Mouse (Mus musculus) adrenal gland, postnatal 36 days (tissue): Measurements from ENCODE around the gene E2f8. TPM values are rescaled to one million over a fixed set of nuclear protein-coding genes. Genes with fewer than 3 reads are reported as not detected.

ENCODE experiments used
- DNase-seq, 2 experiments: peaks; one replicate each; pipeline ENCODE4 v3.0.0; 2021; ENCODE audit warnings: mixed read lengths in 1 of 2
- total RNA-seq, 2 experiments: library from RNA; stranded (reverse); gene quantifications; 2 replicates each; pipeline ENCODE4 v1.2.3; 2021

The E2f8 gene
- total RNA-seq, 2 experiments from 2014 or later, result 1.9 to 2.2 TPM

DNA sequence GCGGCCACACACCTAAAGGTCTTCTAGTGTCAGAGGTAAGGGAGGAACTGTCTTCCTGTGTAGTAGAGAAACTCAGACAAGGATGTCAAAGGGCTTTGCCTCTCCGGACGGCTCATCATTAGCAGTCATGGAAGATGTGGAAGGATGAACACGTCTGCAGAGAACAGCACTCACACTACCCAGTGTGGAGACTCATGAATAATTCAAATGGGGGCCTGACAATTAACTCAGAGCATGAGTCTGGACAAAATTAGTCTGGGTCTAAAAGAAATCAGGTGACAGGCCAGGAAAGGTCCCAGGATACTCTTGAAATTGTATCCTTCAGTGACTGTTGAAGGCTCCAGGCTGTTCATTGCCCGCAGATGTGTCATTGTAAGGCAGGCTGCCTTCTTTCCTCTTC, 9.6 kb upstream of the E2f8 start:
- DNase-seq, result no peak

DNA sequence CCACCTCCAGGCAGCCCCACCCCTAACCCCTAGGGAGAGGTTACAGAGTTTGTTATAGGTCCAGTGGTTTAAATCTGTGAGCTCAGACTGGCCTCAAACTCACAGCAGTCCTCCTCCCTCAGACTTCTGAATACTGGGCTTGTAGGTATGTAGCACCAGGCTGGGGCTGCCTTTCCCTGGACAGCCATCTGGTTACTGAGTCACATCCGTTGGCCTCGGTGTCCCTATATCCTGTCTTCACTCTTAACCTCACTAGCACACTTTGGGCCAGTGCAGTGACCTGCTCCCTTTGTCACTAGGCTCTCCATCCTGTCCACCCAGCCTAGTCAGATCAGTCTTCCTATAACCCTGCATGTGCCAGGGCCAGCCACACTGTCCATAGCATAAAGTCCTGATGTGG, 7.4 kb upstream of the E2f8 start:
- no peak for DNase-seq

DNA sequence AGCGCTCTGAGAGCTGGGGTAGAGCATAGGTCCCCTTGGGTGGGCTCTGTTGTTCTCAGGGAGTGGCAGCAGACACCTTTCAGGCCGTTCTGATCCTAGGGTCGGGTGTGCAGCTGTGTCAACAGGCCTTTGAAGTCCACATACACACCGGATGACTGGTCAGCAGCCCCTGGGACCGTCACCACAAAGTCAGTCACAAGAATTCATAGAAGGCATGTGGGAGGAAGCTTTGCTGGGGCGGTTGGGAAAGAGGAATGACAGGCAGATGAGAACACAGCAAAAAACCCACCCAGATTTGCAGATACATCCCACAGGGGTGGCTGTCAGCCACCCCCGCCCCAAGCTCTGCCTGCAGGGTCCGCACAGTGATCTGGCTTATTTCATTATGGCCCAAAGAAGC, 6.6 kb upstream of the E2f8 start:
- DNase-seq, result no peak

DNA sequence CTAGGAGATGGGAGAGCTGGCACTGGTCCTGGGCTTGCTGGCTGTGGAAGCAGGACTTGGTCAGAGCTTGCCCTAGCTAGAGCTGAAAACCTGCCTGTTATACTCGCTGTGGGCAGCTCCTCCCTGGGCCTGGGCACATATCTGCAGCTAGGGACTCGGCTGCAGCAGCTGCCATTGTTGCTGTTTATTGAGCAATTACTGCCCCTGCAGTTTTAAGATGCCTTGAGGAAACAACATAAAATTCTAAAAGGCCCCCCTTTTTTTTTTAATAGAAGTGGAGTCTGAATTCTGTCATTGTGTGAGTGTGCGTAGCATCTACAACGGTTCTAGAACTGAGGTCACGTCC, 2.8 kb upstream of the E2f8 start:
- DNase-seq, result no peak

DNA sequence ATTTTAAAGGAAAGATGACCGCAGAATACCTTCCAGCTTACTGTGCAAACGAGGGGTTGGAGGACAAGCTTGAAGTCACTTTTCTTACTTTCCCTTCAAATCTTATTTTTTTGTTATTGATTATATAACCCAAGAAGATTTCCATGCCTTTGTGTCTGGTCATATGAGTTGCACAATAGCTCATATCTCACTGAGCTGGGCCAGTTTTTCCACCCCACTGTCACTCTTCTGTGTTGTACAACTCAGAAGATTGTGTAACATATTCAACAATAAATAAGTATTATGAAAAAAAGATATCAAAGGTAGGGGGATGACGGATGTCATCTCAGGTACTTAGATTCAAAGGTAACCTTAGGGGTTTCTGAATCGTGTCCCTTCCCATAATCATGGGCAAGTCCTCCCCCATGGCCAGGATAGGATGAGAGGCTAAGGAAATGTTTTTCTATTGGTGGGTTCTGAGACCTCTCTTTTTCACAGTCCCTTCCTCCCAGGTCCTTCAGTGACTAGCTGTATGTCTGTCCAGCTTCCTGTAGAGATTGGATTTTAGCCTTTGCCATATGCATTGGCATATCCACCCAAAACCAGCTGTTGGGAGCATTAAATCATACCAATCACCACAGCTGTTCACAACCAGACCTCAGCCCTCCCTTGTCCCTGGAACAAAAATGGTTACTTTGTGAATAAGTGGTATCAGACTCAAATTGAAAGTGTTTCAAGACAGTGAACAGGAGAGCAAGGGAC, 2.3 kb upstream of the E2f8 start:
- no peak for DNase-seq

DNA sequence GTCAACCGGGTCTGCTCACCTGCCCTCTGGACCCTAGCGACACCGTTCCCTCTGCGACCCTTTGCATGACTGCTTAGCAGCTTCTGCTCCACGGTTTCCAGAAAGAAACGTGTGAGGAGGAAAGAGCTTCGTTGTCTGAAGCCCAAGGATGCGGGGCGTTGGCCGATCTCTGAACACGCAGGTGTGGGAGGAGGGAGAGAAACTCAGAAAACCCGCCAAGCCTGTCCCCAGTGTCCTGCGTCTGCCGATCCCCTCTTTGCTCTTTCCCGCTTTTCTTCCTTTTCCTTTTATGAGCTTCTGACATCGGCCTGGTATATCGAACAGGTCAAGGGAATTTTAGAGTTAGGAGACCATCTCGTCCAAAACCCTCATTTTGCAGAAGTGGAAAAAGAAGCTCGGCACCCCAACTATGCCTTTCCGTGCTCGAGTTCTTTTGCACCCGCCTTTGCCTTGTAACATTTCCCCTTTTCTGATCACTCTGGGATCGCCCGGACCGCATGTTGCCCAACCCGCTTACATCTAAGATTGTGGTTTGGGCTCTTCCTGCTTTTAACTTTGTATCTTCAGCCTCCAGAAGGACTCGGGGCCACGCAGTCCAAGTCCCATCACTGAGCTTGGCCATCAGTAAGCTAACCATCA, 694 bp upstream of the E2f8 start:
- no peak for DNase-seq

DNA sequence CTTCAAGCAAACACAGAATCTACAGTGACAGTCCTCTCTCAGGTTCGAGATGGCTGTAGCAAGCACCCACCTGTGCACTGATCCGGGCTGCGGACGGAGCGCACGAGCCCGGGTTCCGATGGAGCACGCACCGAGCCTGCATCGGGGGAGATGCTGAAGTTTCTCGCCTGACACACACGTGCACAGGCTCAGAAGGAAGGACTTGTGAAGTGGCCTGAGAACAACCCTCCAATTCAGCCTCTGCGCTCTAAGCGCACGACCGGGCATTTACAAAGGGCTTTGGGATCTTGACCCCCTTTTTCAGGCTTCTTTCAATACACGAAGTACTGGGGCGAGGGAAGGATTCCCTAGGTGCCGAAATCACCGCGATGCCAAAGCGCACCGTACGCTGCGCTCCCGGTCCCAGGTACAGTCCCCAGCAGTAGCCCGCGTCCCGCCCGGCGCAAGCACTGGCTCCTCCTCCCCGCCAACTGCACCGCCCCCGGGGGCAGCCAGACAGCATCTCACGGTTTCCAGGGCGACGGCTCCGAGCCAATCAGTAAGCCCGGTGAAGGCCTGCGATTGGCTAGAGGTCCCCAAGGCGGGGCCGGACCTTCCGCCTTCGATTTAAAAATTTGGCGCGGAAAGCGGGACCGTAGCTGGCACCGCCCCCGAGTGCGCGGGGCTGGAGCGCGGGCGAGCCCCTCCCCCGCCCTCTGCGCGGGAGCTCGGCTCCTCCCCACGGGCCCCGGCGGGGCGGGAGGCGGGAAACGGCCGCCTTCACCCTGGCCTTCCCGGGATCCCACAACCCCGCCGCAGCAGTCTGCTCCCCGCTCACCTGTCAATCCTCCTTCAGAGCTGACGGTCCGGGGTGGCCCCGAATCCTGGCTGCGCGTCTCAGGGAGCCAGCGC, 560 bp downstream of the E2f8 start:
- peak; percentile 99 for DNase-seq

DNA sequence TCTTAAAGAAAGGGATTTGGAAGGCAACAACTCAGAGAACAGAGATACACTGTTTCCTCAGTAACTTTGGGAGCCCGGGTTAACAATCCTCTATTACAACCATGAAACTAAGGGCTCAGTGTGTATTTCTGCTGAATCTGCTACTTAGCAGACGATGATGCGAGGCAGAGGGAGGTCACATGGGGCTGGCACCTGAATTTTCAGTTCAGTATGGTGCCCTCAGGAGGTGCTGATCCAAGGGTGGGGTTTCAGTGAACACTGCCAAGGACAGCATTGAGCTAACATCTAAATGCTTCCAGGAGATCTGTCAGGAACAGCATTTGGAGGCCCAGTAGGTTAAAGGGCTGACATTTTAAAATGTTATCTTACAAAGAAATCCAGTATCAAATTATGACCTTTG, 1.8 kb downstream of the E2f8 start:
- DNase-seq, result no peak

DNA sequence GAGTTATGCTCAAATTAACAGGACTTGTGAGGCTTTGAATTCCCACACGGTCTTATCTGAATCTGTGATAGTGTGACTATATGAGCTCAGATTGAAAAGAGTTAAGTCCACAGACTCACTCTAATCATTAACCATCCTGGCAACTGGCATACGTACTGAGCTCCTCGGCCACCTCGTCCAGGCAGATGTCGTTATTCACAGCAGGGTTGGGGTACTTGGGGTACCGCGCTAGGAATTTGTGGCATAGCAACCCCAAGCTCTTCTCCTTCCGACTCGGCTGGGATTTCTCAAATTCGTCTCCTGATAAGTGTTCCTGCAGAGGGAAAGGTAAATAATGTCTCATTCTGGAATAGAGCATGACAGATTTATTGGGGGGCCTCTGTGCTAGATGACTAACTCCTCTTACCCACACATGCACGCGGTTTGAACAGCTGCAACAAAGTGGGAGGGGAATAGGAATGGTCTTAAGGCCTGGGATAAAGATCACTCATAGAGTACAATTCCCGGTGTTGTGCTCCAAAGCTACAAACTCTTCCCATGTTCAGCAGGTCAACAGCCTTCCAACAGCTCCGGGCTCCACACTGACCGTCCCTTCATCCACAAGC, 3.5 kb downstream of the E2f8 start:
- DNase-seq, result no peak

DNA sequence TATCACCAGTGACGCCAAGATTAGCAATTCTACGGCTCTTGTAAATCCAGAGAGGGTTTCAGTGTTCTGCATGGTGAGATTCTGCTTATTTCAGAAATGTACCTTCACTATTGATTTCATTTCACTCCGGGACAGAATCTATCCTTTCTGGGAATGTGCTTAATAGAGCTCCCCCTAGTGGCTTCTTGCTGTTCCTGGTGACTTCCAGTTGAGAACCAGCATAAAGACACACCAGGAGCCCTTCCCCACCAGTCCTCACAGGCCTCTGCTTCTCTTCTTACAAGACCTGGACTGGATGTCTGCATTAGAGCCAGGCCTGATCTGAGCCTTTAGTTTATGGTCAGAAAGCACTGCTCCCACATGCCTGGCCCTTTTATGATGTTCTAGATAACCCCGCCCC, 4.9 kb downstream of the E2f8 start:
- DNase-seq, result peak; percentile 23 to 68

DNA sequence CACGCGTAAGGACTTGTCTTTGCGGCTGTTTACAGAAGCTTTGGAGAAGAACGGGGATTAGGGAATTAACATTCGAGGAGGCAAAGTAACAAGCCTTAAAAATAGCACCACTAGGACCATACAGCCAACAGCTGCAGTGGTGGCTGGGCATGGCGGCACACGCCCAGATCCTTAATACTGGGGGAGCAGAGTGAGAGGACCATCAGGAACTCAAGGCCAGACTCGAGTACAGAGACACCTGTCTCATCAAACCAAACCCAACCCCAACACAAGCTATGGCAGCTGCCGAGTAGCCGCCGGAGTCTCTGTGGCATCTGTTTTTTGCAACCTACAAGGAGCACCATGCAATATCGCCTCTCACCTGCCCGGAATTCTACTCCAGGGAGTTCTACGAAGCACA, 6.3 kb downstream of the E2f8 start:
- no peak for DNase-seq

DNA sequence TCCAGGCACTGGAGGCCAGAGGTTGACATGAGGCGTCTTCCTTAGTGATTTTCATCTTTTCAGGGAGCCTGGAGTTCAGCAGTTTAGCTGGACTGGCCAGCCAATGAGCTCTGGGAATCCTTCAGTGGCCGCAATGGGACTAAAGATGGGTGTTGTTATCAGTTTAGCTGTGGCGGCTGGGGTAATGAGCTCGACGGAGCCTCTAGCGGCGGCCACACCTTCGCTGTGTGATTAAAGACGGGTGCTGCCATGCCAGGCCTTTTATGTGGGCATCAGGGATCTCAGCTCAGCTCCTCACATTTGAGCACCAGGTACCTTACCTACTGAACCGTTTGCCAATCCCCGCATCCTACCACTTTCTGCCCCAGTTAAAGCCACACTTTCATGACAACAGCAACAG, 10.1 kb downstream of the E2f8 start:
- no peak for DNase-seq

DNA sequence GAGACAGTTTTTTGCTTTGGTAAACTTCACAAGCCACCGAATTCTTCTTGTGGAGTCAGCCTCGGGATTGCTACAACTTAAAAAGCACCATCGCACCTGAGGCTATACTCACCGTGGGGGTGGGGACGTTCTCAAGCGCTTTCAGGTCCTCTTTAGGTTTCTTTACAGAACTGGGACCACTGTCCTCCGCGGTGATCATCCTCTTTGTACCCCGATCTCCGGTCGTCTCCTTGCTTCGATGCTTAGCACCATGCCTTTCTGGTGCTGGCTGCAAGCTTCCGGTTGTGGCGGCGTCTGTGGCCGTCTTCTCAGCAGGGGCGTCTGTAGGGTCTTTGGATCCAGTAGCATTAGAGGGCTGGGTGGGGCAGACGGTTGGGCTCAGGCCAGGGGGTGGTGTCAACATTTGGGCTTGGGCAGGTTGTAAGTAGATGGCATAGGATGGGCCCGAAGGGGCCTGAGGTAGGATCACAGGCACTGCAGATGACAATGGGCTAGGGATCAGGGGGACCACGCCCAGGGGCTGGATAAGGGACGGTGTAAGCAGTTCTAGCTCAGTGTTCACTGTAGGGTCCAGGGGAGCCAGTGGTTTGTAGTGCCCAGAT, 10.7 kb downstream of the E2f8 start:
- no peak for DNase-seq

DNA sequence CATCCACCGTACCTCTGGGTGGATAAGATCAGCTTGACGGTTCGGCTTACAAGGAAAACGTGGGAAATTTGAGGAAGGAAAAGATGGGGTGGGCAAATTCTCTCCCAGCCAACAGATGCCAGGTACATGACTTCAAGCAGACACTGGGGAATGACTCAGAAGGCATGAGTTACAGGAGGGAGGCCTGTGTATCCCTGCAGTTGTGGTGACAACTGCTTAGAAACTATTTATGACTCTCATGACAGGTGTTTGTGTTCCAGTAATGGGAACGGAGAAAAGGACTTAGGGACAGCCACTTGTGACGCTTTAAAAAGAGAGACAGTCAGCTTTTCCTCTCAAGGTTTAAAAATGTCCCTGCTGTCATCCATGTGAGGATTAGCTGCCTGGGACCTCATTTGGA, 11.3 kb downstream of the E2f8 start:
- DNase-seq, result no peak

DNA sequence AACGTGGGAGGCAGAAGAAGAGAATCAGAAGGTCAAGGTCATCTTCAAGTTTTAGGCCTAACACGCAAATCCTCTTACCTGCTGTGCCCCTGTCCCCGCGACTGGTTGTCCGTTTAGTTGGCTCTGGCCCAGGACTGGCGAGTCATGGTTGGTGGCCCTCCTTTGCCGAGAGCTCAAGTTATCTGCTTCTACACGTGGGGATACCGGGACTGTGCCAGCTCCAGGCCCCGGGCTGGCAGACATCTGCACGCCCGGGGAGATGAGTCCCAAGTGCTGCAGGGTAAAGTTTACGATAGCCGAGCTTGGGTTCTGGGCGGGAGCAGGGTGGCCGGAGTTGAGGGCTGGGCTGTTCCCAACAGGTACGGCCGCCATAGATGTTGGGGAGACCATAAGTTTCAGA, 13.8 kb downstream of the E2f8 start:
- DNase-seq, result peak in 1 of 2 experiments; percentile 6

DNA sequence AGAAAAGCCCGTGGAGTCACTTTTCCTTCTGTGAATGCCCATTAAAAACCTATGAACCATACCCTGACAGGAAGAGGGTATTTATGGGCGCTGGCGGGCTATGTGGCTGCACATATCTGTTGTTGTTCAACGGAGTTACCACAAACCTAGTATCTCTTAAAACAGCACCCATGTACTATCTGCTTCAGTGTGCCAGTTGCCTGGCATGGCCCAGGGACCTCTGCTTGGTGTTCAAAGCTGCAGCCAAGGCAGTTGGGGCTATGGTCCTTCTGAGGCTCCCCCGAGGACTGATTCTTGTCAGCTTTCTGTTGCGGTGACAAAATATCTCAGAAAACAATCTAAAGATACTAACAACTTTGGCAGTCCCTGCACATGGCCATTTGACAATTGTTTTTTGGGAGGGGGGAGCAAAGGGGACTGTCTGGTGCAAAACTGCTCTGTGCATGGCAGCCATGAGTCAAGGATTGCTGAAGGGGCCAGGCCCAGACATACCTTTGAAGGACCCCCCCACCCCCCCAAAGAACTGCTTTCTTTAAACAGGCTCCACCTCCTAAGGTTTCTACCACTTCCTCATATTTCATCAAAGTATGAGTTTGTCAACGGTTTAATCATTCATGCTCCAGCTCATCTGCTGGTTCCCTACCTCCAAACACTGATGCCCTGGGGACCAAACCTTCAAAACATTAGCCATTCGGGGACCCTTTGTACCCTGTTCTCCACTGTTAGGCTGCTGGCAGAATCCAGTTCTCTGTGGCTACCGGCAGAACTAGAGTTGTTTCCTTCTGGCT, 16.5 kb downstream of the E2f8 start:
- no peak for DNase-seq

DNA sequence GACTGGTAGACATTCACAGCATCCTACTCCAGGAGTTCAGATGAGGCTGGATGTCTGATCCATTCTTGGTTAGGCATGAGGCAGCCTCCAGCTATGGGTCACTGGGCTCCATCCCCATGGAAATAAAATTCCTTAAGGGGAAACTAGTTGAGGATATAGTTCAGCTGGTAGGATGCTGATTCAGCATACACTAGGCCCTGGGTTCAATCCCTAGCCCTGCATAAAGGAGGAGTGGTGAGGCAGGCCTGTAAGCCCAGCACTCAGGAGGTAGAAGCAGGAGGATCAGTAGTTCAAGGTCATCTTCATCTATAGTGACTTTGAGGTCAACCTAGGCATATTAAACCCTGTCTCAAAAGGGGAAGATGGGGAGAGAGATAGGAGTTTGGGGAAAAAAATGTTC, 17.2 kb downstream of the E2f8 start:
- no peak for DNase-seq

DNA sequence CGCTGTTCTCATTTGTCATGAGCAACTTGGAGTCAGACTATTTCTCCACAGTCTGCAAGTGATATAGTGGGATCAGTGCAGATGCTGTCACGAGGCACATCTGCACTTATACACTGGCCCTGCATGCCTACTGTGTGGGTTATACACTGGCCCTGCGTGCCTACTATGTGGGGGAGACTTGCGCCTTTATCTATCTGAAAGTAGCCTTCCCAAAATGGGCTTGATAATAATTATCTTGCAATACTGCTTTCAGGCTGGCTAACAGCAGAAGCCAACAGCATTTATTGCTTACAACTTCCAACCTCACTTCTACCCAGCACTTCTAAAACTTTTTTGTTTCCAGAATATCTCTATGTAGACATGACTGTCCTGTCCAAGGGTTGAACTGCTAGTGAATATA, 19.6 kb downstream of the E2f8 start:
- DNase-seq, result no peak

DNA sequence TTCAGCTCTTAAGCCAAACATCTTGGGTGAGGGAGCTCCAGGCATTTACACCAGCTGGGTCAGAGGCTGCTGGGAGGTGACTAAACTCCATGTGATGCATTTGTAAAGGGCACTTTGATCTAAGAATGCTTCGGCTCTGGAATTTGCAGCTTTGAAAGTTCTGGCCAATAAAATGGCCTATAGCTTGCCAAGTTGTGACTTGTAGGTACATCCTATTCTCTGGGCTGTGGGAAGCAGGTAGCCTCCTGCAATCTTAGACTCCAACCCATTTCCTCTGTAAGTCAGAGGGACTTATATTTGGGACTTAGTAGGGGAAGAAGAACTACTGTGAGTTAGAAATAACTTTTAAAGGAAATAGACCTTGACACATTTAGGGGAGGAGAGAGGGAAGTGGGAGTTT, 20.4 kb downstream of the E2f8 start:
- no peak for DNase-seq

DNA sequence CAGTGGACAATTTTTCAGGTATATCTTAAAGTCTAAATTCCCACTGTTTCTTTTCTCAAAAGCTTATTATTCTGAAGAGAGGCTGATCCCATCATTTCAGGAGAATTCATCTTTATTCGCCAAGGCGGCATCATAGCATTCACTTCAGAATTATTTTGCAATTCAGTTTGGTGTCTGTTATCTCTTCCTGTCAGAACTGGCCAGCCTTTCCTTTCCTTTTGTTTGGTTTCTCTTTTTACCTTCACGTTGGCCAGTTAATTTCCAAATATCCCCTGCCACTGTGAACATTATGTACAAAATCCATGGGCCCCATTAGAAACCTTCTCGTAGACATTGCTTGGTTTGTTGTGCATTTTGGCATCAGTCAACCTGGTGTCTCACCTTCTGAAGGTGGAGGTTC, 22.0 kb downstream of the E2f8 start:
- DNase-seq, result no peak

DNA sequence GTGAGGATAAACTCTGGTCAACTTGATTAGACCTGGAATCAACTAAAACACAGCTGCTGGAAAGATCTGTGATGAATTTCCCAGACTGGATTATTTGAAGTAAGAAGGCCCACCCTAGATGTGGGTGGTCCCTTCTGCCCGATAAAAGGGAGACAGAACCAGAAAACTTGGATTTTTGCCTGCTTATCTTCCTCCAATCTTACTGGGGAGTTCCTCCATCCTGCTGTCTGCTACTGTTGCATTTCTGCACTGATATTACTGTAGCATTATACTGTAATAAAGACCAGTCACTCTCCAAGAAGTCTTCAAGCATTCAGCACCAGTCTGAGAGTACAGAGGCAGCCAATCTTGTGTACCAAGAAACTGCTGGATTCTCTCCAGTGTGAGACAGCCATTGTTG, 23.1 kb downstream of the E2f8 start:
- no peak for DNase-seq

DNA sequence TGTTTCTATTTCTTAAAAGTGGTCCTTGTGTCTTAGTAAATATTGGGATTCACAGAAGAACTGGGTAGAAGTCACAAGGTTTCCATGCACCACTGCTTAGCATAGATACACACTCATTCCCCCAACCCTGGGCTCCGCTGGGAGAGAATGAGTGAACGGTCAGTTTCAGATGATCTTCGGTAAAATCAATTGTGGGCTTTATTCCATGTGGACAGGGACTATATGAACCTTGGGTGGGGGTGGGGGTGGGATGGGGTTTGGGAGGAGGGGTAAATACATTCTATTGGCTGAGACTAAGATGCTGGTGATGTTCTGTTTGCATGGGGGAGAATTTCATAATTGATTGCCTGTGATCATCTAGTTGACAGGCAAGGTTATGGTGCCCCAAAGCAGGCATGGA, 25.9 kb downstream of the E2f8 start:
- DNase-seq, result no peak
